Mouse (Mus musculus) heart, embryonic 15.5 days (tissue): ENCODE results near the gene Gm11444. TPM values are rescaled to one million over a fixed set of nuclear protein-coding genes. Genes with fewer than 3 reads are reported as not detected.

Experiments
- ATAC-seq: fragments of 200-750 bp; cut with Nextera tagmentation; replicated peaks from 2 replicates; pipeline ENCODE4 v1.8.0; 2017; ENCODE audit warnings: low read depth, moderate TSS enrichment; ENCODE audit not compliant: insufficient number of reproducible peaks, insufficient read depth, low FRiP score
- H3K27ac ChIP-seq: fragments of 300-500 bp; sonication (generic); 2 replicates; pipeline ENCODE4 v1.5.1; 2015; ENCODE audit warnings: mild to moderate bottlenecking, inconsistent platforms
- H3K27me3 ChIP-seq: fragments of 300-500 bp; sonication (generic); 2 replicates; pipeline ENCODE4 v1.6.1; 2015; ENCODE audit warnings: inconsistent platforms
- H3K36me3 ChIP-seq: fragments of 300-500 bp; sonication (generic); 2 replicates; pipeline ENCODE4 v1.6.1; 2015; ENCODE audit warnings: mild to moderate bottlenecking, inconsistent platforms
- H3K4me1 ChIP-seq: fragments of 300-500 bp; sonication (generic); replicated peaks from 2 replicates; pipeline ENCODE4 v1.6.1; 2015; ENCODE audit warnings: inconsistent platforms
- H3K4me2 ChIP-seq: fragments of 300-500 bp; sonication (generic); 2 replicates; pipeline ENCODE4 v1.6.1; 2015; ENCODE audit warnings: inconsistent platforms, mild to moderate bottlenecking, moderate library complexity
- H3K4me3 ChIP-seq: fragments of 300-500 bp; sonication (generic); 2 replicates; pipeline ENCODE4 v1.5.1; 2015; ENCODE audit warnings: mild to moderate bottlenecking, inconsistent platforms
- H3K9ac ChIP-seq: fragments of 300-500 bp; sonication (generic); 2 replicates; pipeline ENCODE4 v1.6.1; 2015; ENCODE audit warnings: mild to moderate bottlenecking, inconsistent platforms
- H3K9me3 ChIP-seq: fragments of 300-500 bp; sonication (generic); replicated peaks from 2 replicates; pipeline ENCODE4 v1.6.1; 2016; ENCODE audit warnings: inconsistent platforms
- WGBS: fragments of 180-500 bp; shearing (Covaris S2); methylation state at CpG from one replicate; pipeline ENCODE4 v1.1.7; 2015; ENCODE audit warnings: mixed read lengths; 5-methylcytosine and 5-hydroxymethylcytosine counted together
- polyA plus RNA-seq: library from polyadenylated mRNA; unstranded; fragments of >200 nt; fragmentation: Nextera tagmentation; extraction: Ambion mirVana; gene quantifications from 2 replicates; pipeline ENCODE4 v1.2.1, GENCODE M21; 2015

The Gm11444 gene
- polyA plus RNA-seq, 1 experiment from 2014 or later, result not detected

- peak overlapping the region; percentile 35; the same call in 1 of the 2 replicates for H3K4me3 ChIP-seq
- peaks cover 18% of the 10 kb centered on the region for H3K4me1 ChIP-seq
- no peak overlapping the region for H3K9ac ChIP-seq
- H3K4me2 ChIP-seq, result peak overlapping the region; percentile 4; the same call in 1 of the 2 replicates
- no peak overlapping the region for H3K27ac ChIP-seq
- 41% methylated on average over 8 of the region's 8 CpGs for WGBS
- ATAC-seq, result no peak
- H3K36me3 ChIP-seq, result no peaks in the 10 kb centered on the region
- no peaks in the 10 kb centered on the region for H3K9me3 ChIP-seq
- peaks cover 96% of the 10 kb centered on the region for H3K27me3 ChIP-seq
These were observed 39.1 kb upstream of the Gm11444 start for GRCm38 (mm10) chr11:85889056-85889729.

DNA sequence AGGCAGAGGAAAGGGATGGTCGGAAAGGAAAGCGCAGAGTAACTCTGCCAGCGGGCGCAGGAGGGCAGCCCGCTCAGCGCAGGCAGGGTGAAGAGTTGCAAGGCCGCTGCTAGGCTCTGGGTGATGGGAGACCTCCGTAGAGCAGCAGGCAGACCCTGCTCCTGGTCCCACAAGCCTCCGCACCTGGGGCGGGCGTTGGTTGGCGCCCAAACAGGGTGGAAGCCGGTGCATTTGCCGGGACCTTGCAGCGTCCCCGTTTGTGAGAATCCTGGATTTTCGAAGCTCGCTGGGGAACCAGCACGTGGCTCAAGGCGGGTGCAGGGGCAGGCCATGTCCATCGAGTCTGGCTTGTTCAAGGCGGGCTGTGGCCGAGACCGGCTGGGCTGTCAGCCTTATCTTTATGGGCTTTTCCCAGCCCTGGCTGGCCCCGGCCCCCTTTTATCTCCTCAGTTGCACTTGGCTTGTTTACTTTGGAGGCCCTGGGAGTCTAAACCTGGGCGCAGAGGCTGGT, 38.4 kb upstream of the Gm11444 start:
- 7% methylated on average over 26 of the region's 26 CpGs for WGBS
- no peak overlapping the region for H3K27ac ChIP-seq
- ATAC-seq, result no peak
- peaks cover 18% of the 10 kb centered on the region for H3K4me1 ChIP-seq
- peak overlapping the region; percentile 41 for H3K4me2 ChIP-seq
- H3K4me3 ChIP-seq, result peak overlapping the region; percentile 28
- no peaks in the 10 kb centered on the region for H3K36me3 ChIP-seq
- H3K9ac ChIP-seq, result no peak overlapping the region
- no peaks in the 10 kb centered on the region for H3K9me3 ChIP-seq
- H3K27me3 ChIP-seq, result peaks cover 96% of the 10 kb centered on the region

DNA sequence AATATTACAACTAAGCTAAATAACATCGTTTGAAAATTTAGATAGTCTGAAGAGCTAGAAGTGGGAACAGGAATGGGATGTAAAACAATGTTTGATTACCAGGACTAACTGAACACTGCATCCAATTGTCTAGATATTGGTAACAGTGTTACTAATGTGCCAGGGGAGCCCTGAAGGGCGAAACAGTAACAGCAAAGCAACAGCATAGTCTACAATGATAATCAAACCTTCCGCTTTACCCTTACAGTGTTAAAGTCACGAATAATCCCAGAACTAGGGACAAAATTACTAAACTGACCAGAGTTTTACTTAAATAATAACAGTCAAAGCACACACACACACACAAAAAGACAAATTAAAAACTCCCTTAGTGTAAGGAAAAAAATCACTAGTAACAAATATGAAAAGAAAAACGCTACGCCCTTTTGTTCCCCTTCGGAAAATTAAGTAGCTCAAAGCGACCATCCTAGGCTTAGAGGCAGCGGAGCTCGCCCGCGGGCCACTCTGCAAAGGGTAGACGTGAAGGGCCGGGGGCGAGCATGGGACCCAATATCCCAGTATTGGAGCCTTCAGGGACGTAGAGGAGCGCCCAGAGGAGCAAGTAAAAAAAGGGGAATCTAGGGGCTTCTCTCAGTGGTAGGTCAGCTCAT, 37.8 kb upstream of the Gm11444 start:
- no peaks in the 10 kb centered on the region for H3K36me3 ChIP-seq
- WGBS, result 8% methylated on average over 17 of the region's 17 CpGs
- ATAC-seq, result no peak

DNA sequence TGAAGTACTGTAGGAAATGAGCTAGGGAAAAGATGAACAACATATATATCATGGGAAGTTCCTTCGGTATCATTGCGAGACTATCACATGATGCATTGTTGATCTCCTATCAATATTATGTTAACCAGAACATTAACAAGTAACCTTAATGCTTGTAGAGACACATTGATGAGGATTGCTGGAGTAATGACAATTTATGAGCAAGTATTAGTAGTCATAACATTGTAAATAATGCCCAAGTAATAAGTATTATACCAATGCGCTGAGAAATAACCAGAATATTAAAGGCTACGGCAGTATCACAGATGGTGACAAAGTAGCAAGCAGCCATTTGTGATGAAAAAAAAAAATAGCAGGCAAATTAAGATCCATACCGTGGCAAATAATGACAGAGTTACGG, 37.1 kb upstream of the Gm11444 start:
- Histone ChIP-seq H3K9me3 (no peaks in the 10 kb centered on the region), H3K36me3 (no peaks in the 10 kb centered on the region), H3K4me1 (peaks cover 18% of the 10 kb centered on the region), H3K4me3 (no peak overlapping the region), H3K9ac (no peak overlapping the region), H3K27me3 (peaks cover 95% of the 10 kb centered on the region), H3K4me2 (no peak overlapping the region), H3K27ac (no peak overlapping the region)
- no peak for ATAC-seq
- 29% methylated on average over 6 of the region's 6 CpGs for WGBS

More for the DNA sequence above, 37.8 kb upstream of the Gm11444 start:
- H3K4me2 ChIP-seq, result peak overlapping the region; percentile 41
- H3K4me3 ChIP-seq, result peak overlapping the region; percentile 28
- H3K27ac ChIP-seq, result no peak overlapping the region
- H3K4me1 ChIP-seq, result peaks cover 18% of the 10 kb centered on the region
- peaks cover 96% of the 10 kb centered on the region for H3K27me3 ChIP-seq
- H3K9me3 ChIP-seq, result no peaks in the 10 kb centered on the region
- H3K9ac ChIP-seq, result no peak overlapping the region

DNA sequence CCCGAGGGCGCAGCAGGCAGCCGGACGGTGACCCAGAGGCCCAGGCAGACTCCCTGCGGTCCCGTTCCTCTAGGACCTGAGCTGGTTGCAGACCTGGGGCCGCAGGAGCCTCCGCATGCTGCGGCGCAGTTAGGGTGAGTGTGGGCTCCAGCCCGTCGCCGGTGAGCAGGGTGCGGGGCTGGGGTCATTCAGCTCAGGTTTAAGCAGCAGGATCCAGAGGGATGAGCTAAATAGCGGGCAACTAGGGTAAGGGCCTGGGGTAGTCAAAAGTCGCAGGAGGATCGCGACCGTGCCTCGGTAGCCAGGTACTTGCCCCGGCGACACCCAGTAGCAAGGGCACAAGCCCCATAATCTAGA, 36.3 kb upstream of the Gm11444 start:
- Histone ChIP-seq H3K27me3 (peaks cover 95% of the 10 kb centered on the region), H3K4me1 (peaks cover 18% of the 10 kb centered on the region), H3K9ac (no peak overlapping the region), H3K4me2 (no peak overlapping the region), H3K4me3 (peak overlapping the region; percentile 17; the same call in 1 of the 2 replicates), H3K27ac (no peak overlapping the region), H3K36me3 (no peaks in the 10 kb centered on the region), H3K9me3 (no peaks in the 10 kb centered on the region)
- 4% methylated on average over 22 of the region's 22 CpGs for WGBS
- ATAC-seq, result no peak

GRCm38 (mm10) chr11:85885665-85886428, 35.7 kb upstream of the Gm11444 start, which contains the start of gene Tbx4:
Tbx4 (plus strand) TSS chr11:85886422.
- no peaks in the 10 kb centered on the region for H3K36me3 ChIP-seq
- no peaks in the 10 kb centered on the region for H3K9me3 ChIP-seq
- H3K9ac ChIP-seq, result no peak within 1 kb of the TSS
- H3K27ac ChIP-seq, result no peak within 1 kb of the TSS
- peaks cover 18% of the 10 kb centered on the region for H3K4me1 ChIP-seq
- H3K27me3 ChIP-seq, result peaks cover 95% of the 10 kb centered on the region
- peak within 1 kb of the TSS; percentile 17; the same call in 1 of the 2 replicates for H3K4me3 ChIP-seq
- ATAC-seq, result no peak
- 29% methylated on average over 25 of the region's 28 CpGs for WGBS
- no peak within 1 kb of the TSS for H3K4me2 ChIP-seq

DNA sequence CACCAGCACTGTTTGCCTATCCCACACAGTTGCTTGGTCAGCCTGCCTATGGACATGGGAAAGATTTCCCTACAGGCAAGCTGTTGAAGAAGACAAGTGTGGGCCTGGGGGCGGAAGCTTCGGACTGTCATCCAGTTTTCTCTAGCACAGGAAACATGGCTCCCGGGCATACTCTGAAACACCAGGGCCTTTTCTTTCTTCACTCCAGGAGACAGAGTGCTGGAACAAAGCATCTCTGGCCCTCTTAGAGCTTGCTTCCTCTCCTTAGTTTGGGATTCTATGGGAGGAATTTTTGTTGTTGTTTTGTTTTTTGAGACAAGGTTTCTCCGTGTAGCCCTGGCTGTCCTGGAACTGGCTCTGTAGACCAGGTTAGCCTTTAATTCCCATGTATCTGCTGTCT, 34.4 kb upstream of the Gm11444 start:
- ATAC-seq, result no peak
- WGBS, result 63% methylated on average over 4 of the region's 4 CpGs
- Histone ChIP-seq H3K27me3 (peaks cover 89% of the 10 kb centered on the region), H3K9me3 (no peaks in the 10 kb centered on the region), H3K27ac (no peak overlapping the region), H3K4me3 (no peak overlapping the region), H3K9ac (no peak overlapping the region), H3K36me3 (no peaks in the 10 kb centered on the region), H3K4me1 (peaks cover 8% of the 10 kb centered on the region), H3K4me2 (no peak overlapping the region)

DNA sequence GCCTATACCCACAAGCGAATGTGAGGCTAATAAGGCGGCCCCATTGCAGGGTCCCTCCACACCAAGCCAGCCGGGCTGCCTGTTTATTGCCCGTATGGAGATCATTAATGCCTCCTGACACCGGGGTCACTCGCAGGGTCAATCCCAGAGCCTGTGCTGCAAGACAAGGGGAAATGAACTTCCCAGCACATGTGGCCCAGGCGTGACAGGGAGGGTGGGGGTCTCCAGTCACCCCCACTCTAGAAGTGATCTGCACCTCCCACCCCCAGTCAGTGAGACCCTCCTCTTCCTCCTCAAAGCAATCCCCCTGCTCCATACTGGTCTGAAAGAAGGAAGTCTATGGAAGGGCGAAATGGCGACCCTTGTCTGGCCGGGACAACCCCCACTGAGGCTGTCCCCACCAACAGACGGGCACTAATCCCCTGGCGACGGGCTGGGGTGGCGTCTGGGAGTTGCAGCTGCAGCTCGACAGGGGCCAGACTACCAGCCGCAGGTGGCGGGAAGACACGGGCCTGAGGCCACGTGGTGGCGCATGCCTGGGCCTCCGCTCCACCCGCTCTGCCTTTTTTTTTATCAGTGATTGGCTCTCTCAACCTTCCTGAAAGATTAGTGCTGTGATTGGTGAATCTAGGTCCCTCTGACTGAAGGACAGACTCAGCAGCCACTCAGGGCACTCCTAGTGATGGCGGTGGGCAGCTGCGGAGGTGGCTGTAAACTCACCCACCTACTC, 26.1 kb upstream of the Gm11444 start:
- Histone ChIP-seq H3K4me2 (no peak overlapping the region), H3K27me3 (peaks cover 13% of the 10 kb centered on the region), H3K9me3 (no peaks in the 10 kb centered on the region), H3K4me1 (no peaks in the 10 kb centered on the region), H3K36me3 (no peaks in the 10 kb centered on the region), H3K27ac (no peak overlapping the region), H3K9ac (no peak overlapping the region), H3K4me3 (no peak overlapping the region)
- 61% methylated on average over 24 of the region's 24 CpGs for WGBS
- ATAC-seq, result no peak

DNA sequence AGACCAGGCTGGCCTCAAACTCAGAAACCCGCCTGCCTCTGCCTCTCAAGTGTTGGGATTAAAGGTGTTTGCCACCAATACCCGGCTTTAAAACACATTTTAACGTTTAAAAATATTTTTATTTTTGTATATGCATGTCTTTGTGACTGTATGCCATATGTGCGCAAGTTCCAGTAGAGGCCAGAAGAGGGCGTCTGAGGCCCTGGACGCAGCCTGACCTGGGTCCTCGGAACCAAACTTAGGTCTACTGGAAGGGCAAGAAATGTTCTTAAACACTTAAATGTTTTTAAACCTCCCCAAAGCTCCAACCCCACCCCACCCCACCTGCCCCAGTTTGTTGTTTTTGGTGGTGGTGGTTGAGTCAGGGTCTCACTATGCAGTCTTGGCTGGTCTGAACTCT, 14.2 kb upstream of the Gm11444 start:
- no peaks in the 10 kb centered on the region for H3K36me3 ChIP-seq
- 36% methylated on average over 7 of the region's 7 CpGs for WGBS
- no peaks in the 10 kb centered on the region for H3K4me1 ChIP-seq
- H3K4me3 ChIP-seq, result no peak overlapping the region
- no peaks in the 10 kb centered on the region for H3K9me3 ChIP-seq
- no peak overlapping the region for H3K4me2 ChIP-seq
- no peak overlapping the region for H3K27ac ChIP-seq
- ATAC-seq, result no peak
- H3K9ac ChIP-seq, result no peak overlapping the region
- H3K27me3 ChIP-seq, result 0 out of 2 replicates have a peak, but pooled peaks cover 3% of the 10 kb centered on the region

DNA sequence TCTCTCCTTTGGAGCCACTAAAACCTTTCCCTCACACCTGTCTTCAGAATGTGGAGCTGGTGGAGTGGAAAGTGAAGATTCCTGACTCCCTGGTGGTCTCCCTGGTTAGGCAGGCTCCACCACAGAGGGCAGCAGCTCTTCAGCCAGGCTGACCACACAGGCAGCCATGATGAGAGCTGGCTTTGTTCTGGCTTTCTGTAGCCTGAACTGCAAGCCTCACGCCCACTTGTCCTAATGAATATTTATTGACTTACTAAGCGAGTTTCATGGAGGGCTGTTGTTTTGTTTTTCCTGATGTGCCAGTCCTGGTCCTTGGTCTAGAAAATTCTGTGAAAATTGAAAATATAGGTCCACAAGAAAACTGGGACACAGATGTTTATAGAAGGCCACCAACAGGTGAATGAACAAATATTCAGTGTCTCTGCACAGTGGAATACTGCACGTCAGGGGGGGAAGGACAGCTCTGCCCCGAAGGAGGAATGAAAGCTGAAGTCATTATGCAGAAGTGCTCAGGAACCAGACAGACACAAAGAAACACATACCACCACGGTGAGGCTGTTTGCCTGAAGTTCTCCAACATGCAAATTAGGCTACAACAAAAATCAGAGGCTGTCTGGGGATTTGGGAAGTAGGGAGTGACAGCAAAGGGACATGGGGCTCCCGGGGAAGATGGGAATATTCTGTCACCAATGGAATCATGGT, 8.0 kb upstream of the Gm11444 start:
- 0 out of 2 replicates have a peak, but pooled peaks cover 2% of the 10 kb centered on the region for H3K27me3 ChIP-seq
- no peak overlapping the region for H3K9ac ChIP-seq
- H3K4me2 ChIP-seq, result no peak overlapping the region
- ATAC-seq, result no peak
- no peak overlapping the region for H3K27ac ChIP-seq
- no peaks in the 10 kb centered on the region for H3K4me1 ChIP-seq
- no peaks in the 10 kb centered on the region for H3K9me3 ChIP-seq
- no peaks in the 10 kb centered on the region for H3K36me3 ChIP-seq
- no peak overlapping the region for H3K4me3 ChIP-seq
- WGBS, result 43% methylated on average over 6 of the region's 6 CpGs
